Mouse (Mus musculus) duodenum, adult 2 months (tissue): ENCODE measurements around the gene Rec114. TPM values are rescaled to one million over a fixed set of nuclear protein-coding genes. Genes with fewer than 3 reads are reported as not detected.

Experiments
- polyA plus RNA-seq: library from polyadenylated mRNA; depleted of rRNA; stranded (reverse); fragments of >200 nt; gene quantifications from 2 replicates; pipeline ENCODE4 v1.2.3, GENCODE M21; 2012; ENCODE audit warnings: low replicate concordance; rRNA removed

Gene Rec114
- 0.25 and 0.28 TPM in 2 replicates for polyA plus RNA-seq

DNA sequence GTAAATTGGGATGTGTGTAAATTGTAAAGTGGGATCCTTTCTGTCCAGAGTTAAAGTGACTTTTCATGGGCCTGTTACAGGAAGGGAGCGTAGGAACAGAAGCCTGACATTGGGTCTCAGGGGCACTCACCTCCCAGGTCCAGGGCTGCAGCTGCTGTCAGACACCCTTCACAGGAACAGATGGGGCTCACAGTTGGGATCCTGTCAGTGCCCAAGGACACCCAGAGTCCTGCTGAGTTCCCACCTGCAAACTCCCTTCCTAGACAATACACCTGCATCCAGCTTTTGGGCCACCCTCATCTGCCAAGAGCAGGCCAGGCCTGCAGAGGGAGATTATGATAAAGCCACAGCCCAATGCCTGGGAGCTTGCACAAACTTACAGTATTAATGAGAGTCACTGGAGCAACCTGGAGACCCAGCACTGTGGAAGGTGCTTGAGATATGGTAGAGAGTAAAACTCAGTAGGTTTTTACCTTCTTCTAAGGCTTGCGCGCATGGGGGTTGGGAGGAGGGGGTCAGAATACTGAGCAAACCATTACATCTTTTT, at the start of gene Rec114:
Gene Rec114 (minus strand): TSS at position 263 of the 547 bp plus-strand sequence.

Other genes with a start within 250 kb of the Rec114 start
- 2.0 and 5.9 TPM in 2 replicates for gene Cd276, start 188.5 kb downstream of the Rec114 start, polyA plus RNA-seq
- gene Nptn, start 161.7 kb downstream of the Rec114 start, polyA plus RNA-seq, result 160 and 225 TPM in 2 replicates
- 0.64 and 0.85 TPM in 2 replicates for gene Hcn4, start 79.4 kb upstream of the Rec114 start, polyA plus RNA-seq